Mouse (Mus musculus) kidney, adult 2 months (tissue): ENCODE results near the gene Senp7.

ENCODE experiments used
- CTCF ChIP-seq: fragments of 200-500 bp; conservative IDR thresholded peaks from 2 replicates; pipeline ENCODE4 v1.5.1; 2011; ENCODE audit warnings: low read depth, mild to moderate bottlenecking, control low read depth, low read length, moderate library complexity, mixed read lengths; ENCODE audit not compliant: insufficient read depth, insufficient read length
- POLR2A ChIP-seq: fragments of 200-500 bp; IDR thresholded peaks from one replicate; pipeline ENCODE4 v1.6.1; 2011; ENCODE audit warnings: low read depth, low read length, control low read depth

DNA sequence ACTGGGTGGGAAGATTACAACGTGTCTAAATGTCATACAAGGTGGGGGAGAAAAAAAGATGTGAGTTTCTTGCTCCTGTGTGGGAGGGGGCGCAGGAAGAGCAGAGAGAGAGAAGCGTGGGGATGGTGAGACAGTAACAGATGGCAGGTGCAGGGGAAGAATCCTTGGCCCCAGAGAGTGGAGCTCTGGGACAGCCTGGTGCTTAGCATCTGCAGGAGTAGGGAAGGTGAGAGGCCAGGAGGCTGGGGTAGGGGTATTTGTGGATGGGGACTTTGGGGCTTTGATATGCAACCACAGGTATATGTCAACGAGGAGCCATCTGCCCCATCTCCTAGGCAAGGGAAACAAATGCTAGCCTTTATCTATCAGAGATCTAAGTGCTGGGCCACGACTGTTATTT lies 26.4 kb downstream of the Senp7 start:
- TF ChIP-seq CTCF, result no peak
- no peak for TF ChIP-seq POLR2A
